Mouse (Mus musculus) left cerebral cortex, adult 8-10 months (tissue): Measurements from ENCODE around the gene BC005624. TPM values are rescaled to one million over a fixed set of nuclear protein-coding genes. Genes with fewer than 3 reads are reported as not detected.
"Not testable (repeated sequence)": the region's sequence is repeated elsewhere in the genome, so short reads cannot be mapped to it uniquely, and the experiment has no call there.

Experiments used
- DNase-seq, 2 experiments: peaks; one replicate each; pipeline ENCODE4 v3.0.0; 2022; ENCODE audit warnings: low spot score in 2 of 2
- total RNA-seq, 4 experiments: library from RNA; stranded (reverse); gene quantifications; 2 replicates each; pipeline ENCODE4 v1.2.4; 2022

Gene BC005624
- total RNA-seq, 4 experiments from 2014 or later: 63.7 to 79.7 (median 70.2) TPM

- DNase-seq: no peak
Measured at GRCm38 (mm10) chr2:30983024-30983423, 1.0 kb upstream of the BC005624 start.

DNA sequence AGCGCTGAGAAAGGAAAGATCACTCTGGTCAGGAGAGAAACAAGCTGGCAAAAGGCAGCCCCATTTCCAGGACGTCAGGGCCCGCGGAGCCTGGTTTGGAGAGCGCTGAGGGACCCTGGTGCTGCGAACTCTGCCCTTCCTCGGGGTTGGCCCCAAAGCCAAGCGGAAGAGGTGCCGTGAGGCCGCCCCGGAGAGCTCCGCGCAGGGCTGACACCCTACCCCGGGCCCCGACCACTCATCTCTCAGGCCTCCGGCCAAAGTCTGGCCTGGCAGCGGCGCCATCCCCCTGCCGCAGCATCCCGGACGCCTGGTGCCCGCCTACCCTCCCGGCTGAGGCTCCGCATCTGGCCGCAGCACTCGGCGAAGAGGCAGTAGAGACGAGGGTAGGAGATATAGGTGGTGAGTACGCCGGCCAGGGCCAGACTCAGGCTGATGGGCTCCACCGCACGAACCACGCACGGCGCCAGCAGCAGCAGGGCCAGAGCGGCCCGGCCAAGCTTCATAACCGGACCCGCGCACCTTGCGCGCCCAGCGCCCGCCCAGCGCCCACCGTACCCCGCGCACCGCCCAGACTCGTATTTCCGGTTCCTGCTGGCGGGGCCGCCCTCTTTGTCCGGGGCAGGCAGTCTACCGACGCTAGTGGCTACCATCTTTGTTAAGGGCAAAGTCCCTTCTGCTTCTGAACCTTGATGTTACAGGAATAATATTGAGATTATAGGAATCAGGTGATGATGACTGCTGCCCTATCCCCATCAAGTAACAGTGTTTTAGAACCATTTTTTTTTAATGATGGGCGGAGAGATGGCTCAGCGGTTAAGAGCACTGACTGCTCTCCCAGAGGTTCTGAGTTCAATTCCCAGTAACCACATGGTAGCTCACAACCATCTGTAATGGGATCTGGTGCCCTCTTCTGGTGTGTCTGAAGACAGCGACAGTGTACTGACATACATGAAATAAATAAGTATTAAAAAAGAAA lies 14.4 kb downstream of the BC005624 start, which contains the start of gene Tor1a:
Gene Tor1a (minus strand): TSS at position 582 of the 976 bp plus-strand sequence.
- DNase-seq: peak; percentile 83 to 88

DNA sequence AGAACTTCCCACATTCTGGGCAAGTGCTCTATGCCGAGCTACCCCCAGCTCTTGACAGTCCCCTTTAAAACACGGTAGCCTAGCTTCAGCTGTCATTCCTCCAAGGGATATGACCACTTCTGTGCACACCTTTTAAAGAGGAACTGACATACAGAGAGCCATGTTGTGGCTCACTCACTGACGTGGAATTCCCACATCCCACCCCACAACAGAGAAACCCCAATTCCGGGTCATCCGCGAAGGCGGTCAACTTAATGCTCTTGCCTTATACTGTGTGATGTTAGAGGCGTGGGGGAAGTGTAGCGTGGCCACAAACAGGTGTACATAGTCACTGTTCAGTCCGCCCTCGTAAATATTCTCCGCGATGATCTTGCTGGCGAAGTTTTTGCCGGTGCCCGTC lies 15.2 kb downstream of the BC005624 start:
- DNase-seq: no peak

DNA sequence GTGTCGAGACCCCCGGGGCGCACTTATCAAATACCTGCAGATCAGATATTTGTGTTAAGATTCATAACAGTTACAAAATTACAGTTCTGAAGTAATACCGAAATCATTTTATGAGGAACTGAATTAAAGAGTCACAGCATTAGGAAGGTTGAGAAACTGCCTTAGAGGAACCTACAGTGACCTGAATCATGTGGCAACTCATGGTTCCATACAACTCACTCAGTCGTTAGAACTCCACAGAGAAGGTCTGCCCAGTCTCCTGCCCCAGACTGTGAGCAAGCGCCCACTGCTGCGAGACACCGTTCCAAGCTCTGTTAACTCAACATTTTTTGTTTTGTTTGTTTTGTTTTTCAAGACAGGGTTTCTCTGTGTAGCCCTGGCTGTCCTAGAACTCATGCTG lies 16.4 kb downstream of the BC005624 start:
- no peak for DNase-seq

DNA sequence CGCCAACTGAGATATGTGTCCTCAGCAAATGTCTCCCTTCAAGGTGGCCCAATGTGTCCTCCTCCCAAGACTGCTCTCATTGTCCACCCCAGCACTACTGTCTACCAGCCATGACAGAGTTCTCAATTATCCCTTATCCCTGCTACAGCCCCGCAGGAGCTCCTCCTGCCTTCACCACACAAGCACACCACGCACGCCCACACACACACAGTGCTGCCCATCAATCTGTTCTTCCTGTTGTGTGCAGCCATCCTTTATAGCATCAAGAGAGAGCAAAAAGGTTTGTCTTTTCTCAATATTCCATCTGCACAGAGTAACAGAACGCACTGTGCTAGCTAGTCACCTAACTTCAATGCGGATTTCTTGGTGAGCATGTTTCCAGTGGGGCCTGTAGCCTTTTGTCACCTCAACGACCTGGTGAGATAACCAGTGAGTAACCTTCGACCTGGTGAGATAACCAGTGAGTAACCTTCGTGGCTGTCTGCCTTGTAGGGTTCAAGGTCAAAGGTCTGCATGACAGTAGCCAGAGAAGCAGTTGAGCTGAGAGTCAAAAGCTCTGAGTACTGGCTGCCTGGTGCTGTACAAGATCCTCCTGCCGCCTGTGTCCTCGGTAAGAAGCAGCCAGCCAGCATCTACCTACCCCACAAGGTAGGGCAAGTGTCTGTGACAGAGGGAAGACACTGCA lies 19.3 kb downstream of the BC005624 start:
- no peak for DNase-seq

DNA sequence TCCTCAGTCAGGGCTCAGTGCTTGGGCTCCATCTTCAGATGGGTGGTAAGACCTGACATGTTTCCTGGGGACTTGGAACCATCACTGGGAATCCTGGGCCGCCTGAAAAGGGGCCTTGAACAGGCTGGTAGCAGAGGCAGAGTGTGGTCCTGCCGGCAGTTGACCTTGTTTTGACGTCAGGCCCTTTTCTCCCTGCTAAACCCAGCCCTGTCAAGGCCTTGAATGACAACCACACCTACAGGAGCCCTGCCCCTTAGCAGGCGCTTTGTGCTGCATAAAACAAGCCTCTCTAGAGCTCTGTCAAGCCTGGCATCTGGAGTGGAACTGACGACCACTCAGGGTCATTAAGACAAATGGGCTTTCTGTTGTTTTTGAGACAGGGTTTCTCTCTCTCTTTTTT lies 22.1 kb downstream of the BC005624 start:
- DNase-seq: no peak

DNA sequence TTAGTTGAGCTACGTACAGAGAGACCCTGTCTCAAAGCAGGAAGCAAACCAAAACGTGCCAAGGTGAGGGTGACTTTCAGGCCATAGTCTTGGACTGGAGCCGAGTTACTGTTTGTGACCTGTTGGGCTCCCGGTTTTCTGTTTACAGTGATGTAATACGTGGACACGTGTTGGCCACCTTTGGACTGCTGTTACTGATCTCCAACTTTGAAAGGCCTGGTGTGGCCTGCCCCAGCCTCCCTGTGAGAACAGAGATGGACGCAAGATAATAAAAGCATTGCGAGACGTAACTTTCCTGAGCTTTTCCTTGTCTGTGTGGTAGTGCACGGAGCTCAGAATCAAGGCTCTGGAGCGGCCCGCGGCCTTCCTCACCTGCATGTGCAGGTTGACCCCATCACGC lies 23.3 kb downstream of the BC005624 start:
- DNase-seq: no peak

GRCm38 (mm10) chr2:30957511-30957910 lies 24.5 kb downstream of the BC005624 start:
- DNase-seq: no peak

DNA sequence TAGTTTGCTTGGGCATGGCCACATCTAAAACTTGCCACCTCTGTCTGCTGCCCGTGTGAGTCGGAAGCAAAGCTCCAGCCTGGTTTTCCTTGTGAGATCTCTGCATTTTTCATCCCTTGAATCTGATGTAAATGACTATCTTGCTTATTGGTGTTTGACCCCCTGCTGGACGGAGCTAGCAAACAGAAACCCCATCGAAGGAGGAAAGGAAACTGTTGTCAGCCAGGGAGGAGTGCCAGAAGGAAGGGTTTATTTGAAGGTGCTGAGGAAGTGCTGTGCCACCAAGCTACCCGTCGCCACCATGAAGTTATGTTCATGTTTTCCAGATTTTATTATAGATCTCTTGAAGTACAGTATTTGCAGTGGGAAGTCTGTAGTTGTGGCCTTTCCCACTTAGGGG lies 27.2 kb downstream of the BC005624 start:
- DNase-seq: no peak

- DNase-seq: peak; percentile 72 to 82
Measured at GRCm38 (mm10) chr2:30952824-30953490, 29.0 kb downstream of the BC005624 start, which contains the start of gene Tor1b. Tor1b (plus strand) TSS chr2:30952959.

GRCm38 (mm10) chr2:30952457-30952823 lies 29.6 kb downstream of the BC005624 start:
- no peak for DNase-seq

- DNase-seq: no peak
Measured at GRCm38 (mm10) chr2:30942603-30943011, 39.4 kb downstream of the BC005624 start.

- DNase-seq: not testable (repeated sequence)
Measured at GRCm38 (mm10) chr2:30942116-30942515, 39.9 kb downstream of the BC005624 start.

GRCm38 (mm10) chr2:30941586-30941985 lies 40.4 kb downstream of the BC005624 start:
- no peak for DNase-seq

- DNase-seq: no peak
Measured at GRCm38 (mm10) chr2:30938574-30938991, 43.4 kb downstream of the BC005624 start.

DNA sequence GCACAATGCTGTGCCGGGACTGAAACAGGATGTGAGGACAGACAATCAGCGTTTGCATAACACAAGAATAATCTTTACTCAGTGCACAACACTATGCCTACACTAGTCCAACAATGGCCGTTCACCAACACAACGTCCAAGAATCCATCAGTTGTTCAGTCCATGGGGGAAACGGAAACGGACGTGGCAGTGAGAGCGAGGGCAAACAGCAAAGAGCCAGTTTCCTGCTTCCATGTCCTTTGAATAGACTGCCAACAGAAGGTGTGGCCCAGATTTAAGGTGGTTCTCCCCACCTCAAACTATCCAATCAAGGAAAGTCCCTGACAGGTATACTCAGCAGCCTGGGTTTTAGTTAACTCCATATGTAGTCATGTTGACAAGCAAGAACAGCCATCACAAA lies 44.3 kb downstream of the BC005624 start:
- no peak for DNase-seq

- DNase-seq: no peak
Measured at GRCm38 (mm10) chr2:30936808-30937207, 45.2 kb downstream of the BC005624 start.

GRCm38 (mm10) chr2:30933917-30934450 lies 48.0 kb downstream of the BC005624 start:
- peak in 1 of 2 experiments; percentile 67 for DNase-seq

GRCm38 (mm10) chr2:30933032-30933431 lies 49.0 kb downstream of the BC005624 start:
- no peak for DNase-seq

DNA sequence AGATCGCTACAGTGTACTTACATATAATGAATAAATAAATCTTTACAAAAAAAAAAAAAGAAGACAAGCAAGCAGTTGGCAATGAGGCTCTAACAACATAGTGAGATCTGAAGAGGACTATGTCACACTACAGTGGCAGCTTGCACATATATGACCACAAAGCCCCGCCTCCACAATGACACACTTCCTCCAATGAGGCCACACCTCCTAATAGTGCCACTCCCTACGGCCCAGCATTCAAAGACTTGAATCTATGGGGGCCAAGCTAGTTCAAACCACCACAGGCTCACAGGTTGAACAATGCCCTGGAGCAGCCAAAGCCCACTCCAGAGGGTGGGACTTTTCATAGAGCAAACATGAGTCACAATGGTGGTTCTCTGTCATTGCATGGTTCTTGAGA lies 50.1 kb downstream of the BC005624 start:
- no peak for DNase-seq

- not testable (repeated sequence) for DNase-seq
Measured at GRCm38 (mm10) chr2:30930846-30931245, 51.2 kb downstream of the BC005624 start.
